Mouse (Mus musculus) forebrain, embryonic 10.5 days (tissue): Measurements from ENCODE around the gene Pigl. TPM values are rescaled to one million over a fixed set of nuclear protein-coding genes. Genes with fewer than 3 reads are reported as not detected.

Experiments used
- DNase-seq: peaks from one replicate; pipeline ENCODE4 v3.0.0-alpha.2; 2017; ENCODE audit warnings: low spot score; ENCODE audit errors: extremely low spot score
- H3K27ac ChIP-seq: fragments of 300-500 bp; sonication (generic); 2 replicates; pipeline ENCODE4 v1.5.1; 2016; ENCODE audit warnings: mild to moderate bottlenecking
- H3K27me3 ChIP-seq: fragments of 300-500 bp; sonication (generic); 2 replicates; pipeline ENCODE4 v1.6.1; 2016; ENCODE audit warnings: mild to moderate bottlenecking; ENCODE audit not compliant: poor library complexity, severe bottlenecking
- H3K36me3 ChIP-seq: fragments of 300-500 bp; sonication (generic); replicated peaks from 2 replicates; pipeline ENCODE4 v1.6.1; 2016; ENCODE audit warnings: mild to moderate bottlenecking, moderate library complexity
- H3K4me1 ChIP-seq: fragments of 300-500 bp; sonication (generic); 2 replicates; pipeline ENCODE4 v1.6.1; 2016
- H3K4me3 ChIP-seq: fragments of 300-500 bp; sonication (generic); 2 replicates; pipeline ENCODE4 v1.5.1; 2016; ENCODE audit warnings: mild to moderate bottlenecking, moderate library complexity
- H3K9me3 ChIP-seq: fragments of 300-500 bp; sonication (generic); 2 replicates; pipeline ENCODE4 v1.6.1; 2016; ENCODE audit warnings: mild to moderate bottlenecking, moderate library complexity
- WGBS: fragments of 180-500 bp; shearing (Covaris S2); methylation state at CpG from one replicate; pipeline ENCODE4 v1.1.7; 2016; 5-methylcytosine and 5-hydroxymethylcytosine counted together
- polyA plus RNA-seq: library from polyadenylated mRNA; unstranded; fragments of >200 nt; fragmentation: Nextera tagmentation; extraction: Ambion mirVana; gene quantifications from 2 replicates; pipeline ENCODE4 v1.2.1, GENCODE M21; 2016

Pigl gene
- 19.5 and 19.7 TPM in 2 replicates for polyA plus RNA-seq

DNA sequence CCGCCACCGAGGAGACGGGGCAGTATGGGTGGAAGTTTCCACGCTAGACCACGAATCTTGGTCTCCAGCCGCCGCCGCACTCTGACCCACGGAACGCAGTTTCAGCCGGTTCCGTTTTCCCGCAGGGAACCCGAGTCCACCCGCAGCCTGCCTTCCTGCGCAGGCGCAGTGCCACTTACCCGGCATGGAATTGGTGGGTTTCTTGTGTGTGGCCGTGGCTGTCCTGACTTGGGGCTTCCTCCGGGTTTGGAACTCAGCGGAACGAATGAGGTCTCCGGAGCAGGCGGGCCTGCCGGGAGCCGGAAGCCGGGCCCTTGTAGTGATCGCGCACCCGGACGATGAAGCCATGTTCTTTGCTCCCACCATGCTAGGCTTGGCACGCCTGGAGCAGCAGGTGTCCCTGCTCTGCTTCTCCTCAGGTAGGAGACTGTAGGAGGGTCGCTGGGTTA, at the start of gene Pigl, which contains the start of gene Ncor1:
Gene Pigl (plus strand): TSS at position 185 of the 449 bp plus-strand sequence.
Gene Ncor1 (minus strand): TSS at position 266 of the 449 bp plus-strand sequence.
- peak within 1 kb of the TSS; percentile 93 for H3K4me3 ChIP-seq
- H3K27me3 ChIP-seq, result no peaks in the 10 kb centered on the region
- peak within 1 kb of the TSS; percentile 96 for H3K27ac ChIP-seq
- peaks cover 8% of the 10 kb centered on the region for H3K36me3 ChIP-seq
- H3K9me3 ChIP-seq, result no peaks in the 10 kb centered on the region
- WGBS, result under 1% methylated on average over 33 of the region's 33 CpGs
- H3K4me1 ChIP-seq, result peaks cover 36% of the 10 kb centered on the region
- DNase-seq, result peak; percentile 87

DNA sequence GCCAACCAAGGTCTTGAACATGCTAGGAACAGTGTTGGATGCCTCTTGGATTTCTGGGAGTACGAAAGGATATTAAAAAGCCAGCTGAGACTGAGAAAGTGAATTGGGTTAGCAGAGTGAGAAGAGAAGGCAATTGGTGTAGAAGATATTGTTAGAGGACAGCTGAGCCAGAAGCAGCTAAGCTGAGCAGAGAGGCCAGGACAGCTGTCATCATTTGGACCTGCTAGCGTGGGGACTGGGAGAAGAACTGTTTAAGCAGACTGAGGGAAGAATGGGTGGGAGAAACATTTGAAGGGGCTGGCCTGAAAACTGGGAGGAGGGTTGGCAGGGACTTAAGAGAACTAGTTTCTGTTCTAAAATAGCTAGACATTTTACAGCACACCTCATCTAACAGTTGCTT, 49.4 kb upstream of the Pigl start:
- H3K4me1 ChIP-seq, result no peaks in the 10 kb centered on the region
- no peak overlapping the region for H3K27ac ChIP-seq
- no peaks in the 10 kb centered on the region for H3K27me3 ChIP-seq
- H3K36me3 ChIP-seq, result peaks cover 76% of the 10 kb centered on the region
- WGBS, result 93% methylated on average over 2 of the region's 2 CpGs
- no peak overlapping the region for H3K4me3 ChIP-seq
- H3K9me3 ChIP-seq, result no peaks in the 10 kb centered on the region
- DNase-seq, result no peak

DNA sequence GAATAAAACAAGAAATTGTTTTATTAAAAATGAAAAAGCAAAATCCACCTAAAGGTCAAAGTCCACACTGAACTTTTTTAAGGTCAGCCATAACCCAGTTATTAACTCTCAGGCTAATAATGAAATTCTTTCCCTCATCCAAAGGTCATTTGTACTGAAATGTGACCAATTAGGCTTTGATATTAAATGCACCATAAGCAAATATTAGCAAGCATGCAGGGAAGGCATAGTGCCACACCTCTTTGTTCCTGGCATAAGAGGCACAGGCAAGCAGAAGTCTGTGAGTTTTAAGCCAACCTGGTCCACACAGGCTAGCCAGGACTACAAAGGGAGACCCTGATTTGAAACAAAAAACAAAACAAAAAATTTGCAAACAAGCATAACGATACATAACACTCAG, 48.6 kb upstream of the Pigl start:
- Histone ChIP-seq H3K27ac (no peak overlapping the region), H3K36me3 (peaks cover 81% of the 10 kb centered on the region), H3K4me3 (no peak overlapping the region), H3K9me3 (no peaks in the 10 kb centered on the region), H3K27me3 (no peaks in the 10 kb centered on the region), H3K4me1 (no peaks in the 10 kb centered on the region)
- WGBS, result 93% methylated on average over 1 of the region's 1 CpGs
- no peak for DNase-seq

DNA sequence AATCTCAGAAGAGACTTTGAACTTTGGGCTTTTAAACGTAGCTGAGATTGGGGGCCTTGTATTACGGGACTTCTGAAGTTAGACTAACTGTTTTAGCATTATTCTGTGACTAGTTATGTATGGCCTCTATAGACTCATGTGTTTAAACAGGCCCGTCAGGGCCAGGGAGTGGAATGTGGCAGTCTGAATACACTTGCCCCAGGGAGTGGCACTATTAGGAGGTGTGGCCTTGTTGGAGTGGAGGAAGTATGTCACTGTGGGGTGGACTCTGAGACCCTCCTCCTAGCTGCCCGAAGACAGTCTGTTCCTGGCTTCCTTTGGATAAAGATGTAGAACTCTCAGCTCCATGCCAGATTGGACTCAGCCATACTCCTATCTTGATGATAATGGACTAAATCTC, 43.2 kb upstream of the Pigl start:
- H3K27ac ChIP-seq, result no peak overlapping the region
- 90% methylated on average over 4 of the region's 4 CpGs for WGBS
- no peaks in the 10 kb centered on the region for H3K4me1 ChIP-seq
- no peak overlapping the region for H3K4me3 ChIP-seq
- no peaks in the 10 kb centered on the region for H3K9me3 ChIP-seq
- DNase-seq, result no peak
- peaks cover 90% of the 10 kb centered on the region for H3K36me3 ChIP-seq
- no peaks in the 10 kb centered on the region for H3K27me3 ChIP-seq

DNA sequence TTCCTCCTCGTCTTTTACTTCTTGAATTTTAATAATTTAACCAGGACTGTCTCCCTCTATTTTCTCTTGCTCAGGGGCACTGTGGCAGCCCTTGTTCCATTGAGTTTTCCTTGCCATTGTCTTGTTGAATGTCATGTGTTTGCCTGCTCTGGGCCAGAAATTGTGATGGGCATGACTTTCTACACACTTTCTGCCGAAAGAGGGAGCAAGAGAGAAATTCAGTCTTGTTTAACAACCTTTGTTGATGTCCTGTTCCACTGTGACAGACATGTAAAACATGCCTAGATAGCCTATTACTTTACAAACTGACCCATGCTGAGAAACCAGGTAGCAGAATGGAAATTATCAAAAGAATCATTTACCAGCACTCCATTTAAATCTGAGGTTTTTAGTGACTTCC, 33.7 kb upstream of the Pigl start:
- DNase-seq, result no peak
- H3K27ac ChIP-seq, result no peak overlapping the region
- H3K9me3 ChIP-seq, result no peaks in the 10 kb centered on the region
- no peaks in the 10 kb centered on the region for H3K4me1 ChIP-seq
- peaks cover 86% of the 10 kb centered on the region for H3K36me3 ChIP-seq
- H3K27me3 ChIP-seq, result no peaks in the 10 kb centered on the region
- WGBS, result 85% methylated on average over 2 of the region's 2 CpGs
- H3K4me3 ChIP-seq, result no peak overlapping the region

DNA sequence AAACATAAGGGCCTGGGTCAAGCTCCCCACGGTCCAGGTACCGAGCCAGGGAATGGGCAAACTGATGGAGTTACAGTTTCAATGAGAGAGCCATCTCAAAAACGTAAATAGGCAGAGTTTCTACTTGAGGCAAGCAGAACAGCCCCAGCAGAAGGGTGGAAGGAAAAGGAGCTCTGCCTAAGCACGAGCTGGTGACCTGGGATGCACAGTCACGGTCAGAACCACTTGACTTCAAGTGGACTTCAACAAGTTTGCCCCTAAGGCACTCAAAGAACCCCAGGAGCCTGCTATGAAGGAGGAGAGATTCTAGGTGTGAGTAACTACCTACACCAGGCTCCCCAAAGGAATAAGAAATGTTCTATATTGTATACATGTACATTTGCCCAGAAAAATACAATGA, 32.0 kb upstream of the Pigl start:
- Histone ChIP-seq H3K4me1 (no peaks in the 10 kb centered on the region), H3K4me3 (no peak overlapping the region), H3K36me3 (peaks cover 87% of the 10 kb centered on the region), H3K27ac (no peak overlapping the region), H3K9me3 (no peaks in the 10 kb centered on the region), H3K27me3 (no peaks in the 10 kb centered on the region)
- no peak for DNase-seq
- WGBS, result 89% methylated on average over 5 of the region's 5 CpGs

DNA sequence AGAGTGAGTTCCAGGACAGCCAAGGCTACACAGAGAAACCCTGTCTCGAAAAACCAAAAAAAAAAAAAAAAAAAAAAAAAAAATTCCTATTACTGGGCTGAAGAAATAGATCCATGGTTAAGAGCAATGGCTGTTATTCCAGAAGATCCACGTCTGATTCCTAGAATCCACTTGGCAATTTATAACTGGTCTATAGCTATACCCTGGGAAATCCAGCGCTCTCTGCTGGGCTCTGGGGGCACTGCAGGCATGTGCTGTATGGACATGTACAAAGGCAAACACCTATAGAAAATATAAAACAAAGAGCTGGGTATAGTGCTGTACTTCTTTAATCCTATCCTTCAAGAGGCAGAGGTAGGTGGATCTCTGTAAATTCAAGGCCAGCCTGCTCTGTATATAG, 31.2 kb upstream of the Pigl start:
- 88% methylated on average over 2 of the region's 3 CpGs for WGBS
- H3K36me3 ChIP-seq, result peaks cover 87% of the 10 kb centered on the region
- H3K27me3 ChIP-seq, result no peaks in the 10 kb centered on the region
- H3K4me1 ChIP-seq, result no peaks in the 10 kb centered on the region
- H3K4me3 ChIP-seq, result no peak overlapping the region
- no peaks in the 10 kb centered on the region for H3K9me3 ChIP-seq
- DNase-seq, result no peak
- H3K27ac ChIP-seq, result no peak overlapping the region

DNA sequence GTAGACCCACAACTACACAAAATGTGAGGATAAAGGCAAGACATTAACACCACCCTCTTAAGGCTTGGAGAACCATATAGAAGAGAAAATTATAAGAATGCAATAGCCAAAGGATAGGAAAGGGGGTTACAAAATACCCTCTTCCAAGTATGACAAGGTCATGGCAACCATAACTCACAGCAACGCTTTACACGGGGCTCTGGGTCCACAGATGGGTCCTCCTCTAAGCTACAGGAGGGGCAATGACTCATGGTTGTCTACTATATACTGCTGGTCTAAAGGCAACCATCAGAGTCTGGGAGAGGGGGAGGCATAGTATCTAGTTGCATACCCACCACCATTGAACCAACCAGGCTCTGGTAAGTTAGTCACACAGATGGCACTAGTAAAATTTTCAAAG, 26.0 kb upstream of the Pigl start:
- Histone ChIP-seq H3K27me3 (no peaks in the 10 kb centered on the region), H3K27ac (no peak overlapping the region), H3K9me3 (no peaks in the 10 kb centered on the region), H3K36me3 (peaks cover 91% of the 10 kb centered on the region), H3K4me1 (no peaks in the 10 kb centered on the region), H3K4me3 (no peak overlapping the region)
- WGBS, result 95% methylated on average over 2 of the region's 2 CpGs
- DNase-seq, result no peak

DNA sequence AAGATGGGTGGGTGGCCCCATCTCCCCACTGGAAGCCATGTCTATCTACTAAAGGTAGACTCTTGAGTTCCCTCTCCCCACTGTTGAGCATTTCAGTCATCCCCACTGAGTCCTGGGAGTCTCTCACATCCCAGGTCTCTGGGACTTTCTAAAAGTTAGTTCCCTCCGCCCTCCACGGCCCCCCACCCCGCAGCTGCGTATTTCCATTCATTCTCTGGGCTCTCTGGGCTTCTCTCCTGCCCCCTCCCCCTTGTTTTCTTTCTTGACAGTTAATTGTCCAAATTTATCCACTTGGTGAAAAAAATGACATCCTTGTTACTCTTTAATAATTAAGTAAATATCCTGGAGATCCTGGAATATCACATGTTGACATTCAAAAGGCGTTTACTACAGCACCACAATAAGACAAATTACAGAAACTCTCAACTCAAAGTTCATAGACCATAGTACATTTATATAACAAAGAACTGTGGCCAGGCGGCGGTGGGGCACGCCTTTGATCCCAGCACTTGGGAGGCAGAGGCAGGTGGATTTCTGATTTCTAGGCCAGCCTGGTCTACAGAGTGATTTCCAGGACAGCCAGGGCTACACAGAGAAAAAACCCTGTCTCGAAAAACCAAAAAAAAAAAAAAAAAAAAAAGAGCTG, 17.5 kb upstream of the Pigl start:
- 95% methylated on average over 9 of the region's 9 CpGs for WGBS
- no peak overlapping the region for H3K27ac ChIP-seq
- peaks cover 69% of the 10 kb centered on the region for H3K36me3 ChIP-seq
- H3K4me3 ChIP-seq, result no peak overlapping the region
- H3K4me1 ChIP-seq, result no peaks in the 10 kb centered on the region
- DNase-seq, result no peak
- H3K27me3 ChIP-seq, result no peaks in the 10 kb centered on the region
- H3K9me3 ChIP-seq, result no peaks in the 10 kb centered on the region

DNA sequence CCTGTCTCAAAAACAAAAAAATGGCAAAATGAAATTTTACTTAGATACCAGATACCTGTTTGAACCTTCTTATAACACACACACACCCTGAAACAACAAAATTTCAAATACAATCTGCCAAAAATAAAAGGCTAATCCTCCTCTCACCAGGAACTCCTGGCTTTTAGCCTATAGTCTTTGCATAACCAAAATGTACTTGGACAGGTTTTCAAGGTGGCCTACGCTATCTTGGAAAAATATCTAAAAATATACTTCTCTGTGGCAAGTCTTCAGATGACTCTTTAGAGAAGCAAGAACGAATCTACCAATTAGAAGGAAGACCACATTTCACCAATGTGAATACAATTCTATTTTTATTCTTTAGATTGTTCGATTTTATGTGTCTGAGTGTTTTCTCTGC, 12.5 kb upstream of the Pigl start:
- no peaks in the 10 kb centered on the region for H3K27me3 ChIP-seq
- peaks cover 63% of the 10 kb centered on the region for H3K36me3 ChIP-seq
- WGBS, result 97% methylated on average over 3 of the region's 3 CpGs
- no peak for DNase-seq
- H3K4me1 ChIP-seq, result no peaks in the 10 kb centered on the region
- H3K4me3 ChIP-seq, result no peak overlapping the region
- H3K9me3 ChIP-seq, result no peaks in the 10 kb centered on the region
- no peak overlapping the region for H3K27ac ChIP-seq

DNA sequence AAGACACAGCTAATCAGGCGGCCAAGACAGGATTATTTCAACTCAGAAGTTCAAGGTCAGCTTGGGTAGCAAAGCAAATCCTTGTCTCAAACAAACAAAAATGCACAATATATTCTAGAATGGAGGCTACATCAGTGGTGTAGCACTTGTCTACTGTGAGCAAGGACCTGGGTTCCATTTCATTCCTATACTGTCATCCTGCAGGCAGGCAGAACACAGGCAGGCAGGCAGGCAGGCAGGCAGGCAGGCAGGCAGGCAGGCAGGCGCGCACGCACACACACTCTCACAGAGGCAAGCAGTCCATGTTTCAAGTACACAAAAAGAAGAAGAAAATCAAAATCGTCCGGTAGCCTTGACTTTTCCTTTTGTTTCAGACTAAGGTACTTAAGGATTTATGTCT, 9.3 kb upstream of the Pigl start:
- H3K9me3 ChIP-seq, result no peaks in the 10 kb centered on the region

DNA sequence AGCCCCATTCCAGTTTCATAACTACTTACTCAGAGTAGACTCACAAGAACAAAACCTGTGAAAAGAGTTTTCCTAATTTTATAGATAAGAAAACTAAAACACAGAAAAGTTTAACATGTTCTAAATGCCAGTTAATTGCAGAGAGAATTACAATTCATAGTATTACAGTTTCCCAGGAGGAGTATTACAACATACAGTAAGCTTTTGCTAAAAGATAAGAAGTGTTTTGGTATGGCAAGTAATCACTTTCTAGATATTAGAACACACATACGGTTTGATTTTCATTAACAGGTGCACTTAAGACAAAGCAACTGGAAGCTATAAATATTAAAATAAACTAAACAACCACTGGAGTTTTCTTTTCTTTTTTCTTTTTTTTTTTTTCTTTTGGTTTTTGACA, 3.1 kb upstream of the Pigl start:
- DNase-seq, result no peak
- Histone ChIP-seq H3K27me3 (no peaks in the 10 kb centered on the region), H3K36me3 (peaks cover 32% of the 10 kb centered on the region), H3K9me3 (no peaks in the 10 kb centered on the region), H3K27ac (0 out of 2 replicates have a peak overlapping the region, but pooled peaks have one; percentile 96), H3K4me1 (peaks cover 29% of the 10 kb centered on the region), H3K4me3 (peak overlapping the region; percentile 93; the same call in 1 of the 2 replicates)
- WGBS, result 87% methylated on average over 1 of the region's 1 CpGs

More for the DNA sequence above, 9.3 kb upstream of the Pigl start:
- 96% methylated on average over 6 of the region's 6 CpGs for WGBS
- Histone ChIP-seq H3K4me3 (no peak overlapping the region), H3K36me3 (peaks cover 69% of the 10 kb centered on the region), H3K27me3 (no peaks in the 10 kb centered on the region), H3K27ac (no peak overlapping the region), H3K4me1 (no peaks in the 10 kb centered on the region)
- DNase-seq, result no peak

DNA sequence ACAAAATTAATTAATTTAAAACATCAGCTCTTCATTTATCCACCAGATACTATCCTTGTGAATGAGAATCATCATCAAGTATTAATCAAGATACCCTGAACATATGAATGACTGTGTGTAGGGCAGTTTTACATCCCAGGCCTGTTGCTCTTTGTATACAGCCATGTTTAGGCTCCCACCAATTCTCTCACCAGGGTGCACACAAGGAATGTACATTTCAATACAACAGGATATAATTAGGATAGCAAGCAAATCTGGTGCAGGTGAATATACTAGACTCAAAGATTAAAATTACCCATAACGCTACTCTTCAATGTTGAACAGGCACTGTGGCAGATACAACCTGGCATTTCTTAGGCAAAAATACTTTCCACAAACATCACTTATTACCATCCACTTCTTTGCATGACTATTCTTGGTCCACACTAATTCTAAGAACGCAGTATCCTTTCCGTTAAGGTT, 2.2 kb upstream of the Pigl start:
- Histone ChIP-seq H3K27me3 (no peaks in the 10 kb centered on the region), H3K27ac (peak overlapping the region; percentile 96), H3K4me3 (peak overlapping the region; percentile 93), H3K9me3 (no peaks in the 10 kb centered on the region), H3K36me3 (peaks cover 23% of the 10 kb centered on the region), H3K4me1 (peaks cover 29% of the 10 kb centered on the region)
- no peak for DNase-seq
- 10% methylated on average over 3 of the region's 3 CpGs for WGBS
